Mouse (Mus musculus): ENCODE measurements at regions not wholly inside any gene's neighbourhood (a gene's known extent, or its start where the extent isn't known, plus 50 kb on each side); places are given as distances from the start of the nearest gene placed in this dataset.

GRCm38 (mm10) chr10:99376430-99376829 is 113.4 kb downstream of the Dusp6 start:
- Histone ChIP-seq H3K9me3 (no peaks in the 10 kb centered on the region), H3K36me3 (no peaks in the 10 kb centered on the region), H3K4me1 (peaks cover 9% of the 10 kb centered on the region), H3K9ac (no peak overlapping the region), H3K27ac (no peak overlapping the region), H3K27me3 (no peaks in the 10 kb centered on the region), H3K4me3 (no peak overlapping the region), H3K4me2 (no peak overlapping the region)
- WGBS = 70% methylated on average over 8 of the region's 8 CpGs
- ATAC-seq (ENCODE audit: insufficient number of reproducible peaks, low FRiP score, low TSS enrichment, low read depth) = no peak

GRCm38 (mm10) chr10:99377548-99377947 is 114.5 kb downstream of the Dusp6 start:
- Histone ChIP-seq H3K4me2 (no peak overlapping the region), H3K27ac (no peak overlapping the region), H3K4me1 (peaks cover 9% of the 10 kb centered on the region), H3K9me3 (no peaks in the 10 kb centered on the region), H3K36me3 (no peaks in the 10 kb centered on the region), H3K27me3 (no peaks in the 10 kb centered on the region), H3K4me3 (no peak overlapping the region), H3K9ac (no peak overlapping the region)
- ATAC-seq (ENCODE audit: insufficient number of reproducible peaks, low FRiP score, low TSS enrichment, low read depth) = no peak
- WGBS = 75% methylated on average over 4 of the region's 4 CpGs

GRCm38 (mm10) chr10:99379156-99379555 is 116.1 kb downstream of the Dusp6 start:
- H3K27me3 ChIP-seq = no peaks in the 10 kb centered on the region
- no peaks in the 10 kb centered on the region for H3K36me3 ChIP-seq
- no peaks in the 10 kb centered on the region for H3K9me3 ChIP-seq
- no peak overlapping the region for H3K4me2 ChIP-seq
- peaks cover 9% of the 10 kb centered on the region for H3K4me1 ChIP-seq
- H3K27ac ChIP-seq = no peak overlapping the region
- no peak overlapping the region for H3K4me3 ChIP-seq
- H3K9ac ChIP-seq = no peak overlapping the region
- WGBS = 26% methylated on average over 1 of the region's 1 CpGs
- no peak for ATAC-seq (ENCODE audit: insufficient number of reproducible peaks, low FRiP score, low TSS enrichment, low read depth)

GRCm38 (mm10) chr10:99380170-99380569 is 117.1 kb downstream of the Dusp6 start:
- Histone ChIP-seq H3K9ac (no peak overlapping the region), H3K27ac (no peak overlapping the region), H3K27me3 (no peaks in the 10 kb centered on the region), H3K4me2 (no peak overlapping the region), H3K4me1 (peaks cover 6% of the 10 kb centered on the region), H3K36me3 (no peaks in the 10 kb centered on the region), H3K4me3 (no peak overlapping the region), H3K9me3 (no peaks in the 10 kb centered on the region)
- no peak for ATAC-seq (ENCODE audit: insufficient number of reproducible peaks, low FRiP score, low TSS enrichment, low read depth)
- 87% methylated on average over 4 of the region's 4 CpGs for WGBS

GRCm38 (mm10) chr10:99383028-99383427 is 120.0 kb downstream of the Dusp6 start:
- no peak overlapping the region for H3K4me3 ChIP-seq

GRCm38 (mm10) chr10:99384366-99384765 is 121.3 kb downstream of the Dusp6 start:
- Histone ChIP-seq H3K4me2 (no peak overlapping the region), H3K36me3 (no peaks in the 10 kb centered on the region), H3K4me1 (no peaks in the 10 kb centered on the region), H3K9me3 (no peaks in the 10 kb centered on the region), H3K27me3 (no peaks in the 10 kb centered on the region), H3K4me3 (no peak overlapping the region), H3K9ac (no peak overlapping the region), H3K27ac (no peak overlapping the region)
- ATAC-seq (ENCODE audit: insufficient number of reproducible peaks, low FRiP score, low TSS enrichment, low read depth) = no peak
- WGBS = 85% methylated on average over 6 of the region's 6 CpGs

More at GRCm38 (mm10) chr10:99383028-99383427, 120.0 kb downstream of the Dusp6 start:
- no peaks in the 10 kb centered on the region for H3K36me3 ChIP-seq
- H3K4me1 ChIP-seq = no peaks in the 10 kb centered on the region
- no peak for ATAC-seq (ENCODE audit: insufficient number of reproducible peaks, low FRiP score, low TSS enrichment, low read depth)
- no peaks in the 10 kb centered on the region for H3K9me3 ChIP-seq
- H3K4me2 ChIP-seq = no peak overlapping the region
- H3K27ac ChIP-seq = no peak overlapping the region
- no peaks in the 10 kb centered on the region for H3K27me3 ChIP-seq
- 32% methylated on average over 4 of the region's 4 CpGs for WGBS
- H3K9ac ChIP-seq = no peak overlapping the region

- no peaks in the 10 kb centered on the region for H3K36me3 ChIP-seq
- H3K9me3 ChIP-seq = no peaks in the 10 kb centered on the region
- H3K27me3 ChIP-seq = no peaks in the 10 kb centered on the region
- no peaks in the 10 kb centered on the region for H3K4me1 ChIP-seq
- no peak overlapping the region for H3K4me3 ChIP-seq
- H3K9ac ChIP-seq = no peak overlapping the region
- no peak overlapping the region for H3K4me2 ChIP-seq
- no peak for ATAC-seq (ENCODE audit: insufficient number of reproducible peaks, low FRiP score, low TSS enrichment, low read depth)
- 68% methylated on average over 3 of the region's 4 CpGs for WGBS
- H3K27ac ChIP-seq = no peak overlapping the region
Measured at GRCm38 (mm10) chr10:99384851-99385250, 121.8 kb downstream of the Dusp6 start.

- H3K27me3 ChIP-seq = no peaks in the 10 kb centered on the region
- H3K9me3 ChIP-seq = no peaks in the 10 kb centered on the region
- no peak for ATAC-seq (ENCODE audit: insufficient number of reproducible peaks, low FRiP score, low TSS enrichment, low read depth)
- 66% methylated on average over 6 of the region's 6 CpGs for WGBS
- H3K9ac ChIP-seq = no peak overlapping the region
- H3K4me2 ChIP-seq = no peak overlapping the region
- H3K36me3 ChIP-seq = no peaks in the 10 kb centered on the region
- peaks cover 3% of the 10 kb centered on the region for H3K4me1 ChIP-seq
- no peak overlapping the region for H3K4me3 ChIP-seq
- no peak overlapping the region for H3K27ac ChIP-seq
Measured at GRCm38 (mm10) chr10:99385854-99386253, 122.8 kb downstream of the Dusp6 start.

GRCm38 (mm10) chr10:99388526-99388925 is 125.5 kb downstream of the Dusp6 start:
- H3K27ac ChIP-seq = no peak overlapping the region
- H3K27me3 ChIP-seq = 0 out of 2 replicates have a peak, but pooled peaks cover 3% of the 10 kb centered on the region
- ATAC-seq (ENCODE audit: insufficient number of reproducible peaks, low FRiP score, low TSS enrichment, low read depth) = no peak
- 89% methylated on average over 7 of the region's 7 CpGs for WGBS
- H3K9me3 ChIP-seq = no peaks in the 10 kb centered on the region
- peaks cover 14% of the 10 kb centered on the region for H3K4me1 ChIP-seq
- H3K4me2 ChIP-seq = no peak overlapping the region
- H3K4me3 ChIP-seq = no peak overlapping the region
- H3K9ac ChIP-seq = no peak overlapping the region
- no peaks in the 10 kb centered on the region for H3K36me3 ChIP-seq

GRCm38 (mm10) chr10:99388986-99389385 is 126.0 kb downstream of the Dusp6 start:
- Histone ChIP-seq H3K27ac (no peak overlapping the region), H3K9ac (no peak overlapping the region), H3K4me3 (no peak overlapping the region), H3K9me3 (no peaks in the 10 kb centered on the region), H3K36me3 (no peaks in the 10 kb centered on the region), H3K4me1 (peaks cover 16% of the 10 kb centered on the region), H3K27me3 (0 out of 2 replicates have a peak, but pooled peaks cover 3% of the 10 kb centered on the region), H3K4me2 (no peak overlapping the region)
- 90% methylated on average over 8 of the region's 8 CpGs for WGBS
- ATAC-seq (ENCODE audit: insufficient number of reproducible peaks, low FRiP score, low TSS enrichment, low read depth) = no peak

- Histone ChIP-seq H3K9ac (no peak overlapping the region), H3K4me3 (no peak overlapping the region), H3K27me3 (0 out of 2 replicates have a peak, but pooled peaks cover 3% of the 10 kb centered on the region), H3K27ac (0 out of 2 replicates have a peak overlapping the region, but pooled peaks have one; percentile 33), H3K4me1 (peaks cover 16% of the 10 kb centered on the region), H3K4me2 (no peak overlapping the region), H3K36me3 (no peaks in the 10 kb centered on the region), H3K9me3 (no peaks in the 10 kb centered on the region)
- WGBS = 12% methylated on average over 7 of the region's 7 CpGs
- no peak for ATAC-seq (ENCODE audit: insufficient number of reproducible peaks, low FRiP score, low TSS enrichment, low read depth)
Measured at GRCm38 (mm10) chr10:99390609-99391183, 127.7 kb downstream of the Dusp6 start.

GRCm38 (mm10) chr10:99391725-99392124 is 128.7 kb downstream of the Dusp6 start:
- no peaks in the 10 kb centered on the region for H3K9me3 ChIP-seq
- H3K4me2 ChIP-seq = no peak overlapping the region
- H3K4me1 ChIP-seq = peaks cover 16% of the 10 kb centered on the region
- H3K27ac ChIP-seq = 0 out of 2 replicates have a peak overlapping the region, but pooled peaks have one; percentile 33
- H3K4me3 ChIP-seq = no peak overlapping the region
- no peak overlapping the region for H3K9ac ChIP-seq
- H3K27me3 ChIP-seq = 0 out of 2 replicates have a peak, but pooled peaks cover 3% of the 10 kb centered on the region
- 47% methylated on average over 6 of the region's 6 CpGs for WGBS
- no peak for ATAC-seq (ENCODE audit: insufficient number of reproducible peaks, low FRiP score, low TSS enrichment, low read depth)
- H3K36me3 ChIP-seq = no peaks in the 10 kb centered on the region

GRCm38 (mm10) chr10:99392979-99393378 is 129.9 kb downstream of the Dusp6 start:
- Histone ChIP-seq H3K36me3 (no peaks in the 10 kb centered on the region), H3K9me3 (no peaks in the 10 kb centered on the region), H3K4me2 (no peak overlapping the region), H3K9ac (no peak overlapping the region), H3K4me3 (no peak overlapping the region), H3K4me1 (peaks cover 16% of the 10 kb centered on the region), H3K27ac (no peak overlapping the region), H3K27me3 (0 out of 2 replicates have a peak, but pooled peaks cover 3% of the 10 kb centered on the region)
- WGBS = 57% methylated on average over 5 of the region's 5 CpGs
- no peak for ATAC-seq (ENCODE audit: insufficient number of reproducible peaks, low FRiP score, low TSS enrichment, low read depth)

Data from limb, embryonic 15.5 days (tissue).